Mouse (Mus musculus): ENCODE measurements at regions not wholly inside any gene's neighbourhood (a gene's known extent, or its start where the extent isn't known, plus 50 kb on each side); places are given as distances from the start of the nearest gene placed in this dataset.
"Not testable (repeated sequence)": the region's sequence is repeated elsewhere in the genome, so short reads cannot be mapped to it uniquely, and the experiment has no call there.

- TF ChIP-seq EP300 (IDR thresholded peaks at IDR 0.05; ENCODE audit: low read depth): not testable (repeated sequence)
- peak; percentile 31 for TF ChIP-seq CTCF (IDR thresholded peaks at IDR 0.05; ENCODE audit: low read depth)
Measured at GRCm38 (mm10) chr14:53345568-53345967, 850.0 kb upstream of the Olfr1507 start.

All from heart, postnatal 0 days (tissue).